Mouse (Mus musculus) forebrain, embryonic 14.5 days (tissue): ENCODE results near the gene Clpsl2. TPM values are rescaled to one million over a fixed set of nuclear protein-coding genes. Genes with fewer than 3 reads are reported as not detected.
"Not testable (repeated sequence)": the region's sequence is repeated elsewhere in the genome, so short reads cannot be mapped to it uniquely, and the experiment has no call there.

ENCODE experiments used
- ATAC-seq: fragments of 200-750 bp; cut with Nextera tagmentation; 2 replicates; pipeline ENCODE4 v1.8.0; 2017; ENCODE audit warnings: mild to moderate bottlenecking, moderate library complexity
- DNase-seq: peaks from one replicate; pipeline ENCODE4 v3.0.0-alpha.2; 2015; ENCODE audit warnings: low spot score
- H3K27ac ChIP-seq: fragments of 300-500 bp; sonication (generic); 2 replicates; pipeline ENCODE4 v1.5.1; 2014; ENCODE audit warnings: low read depth, mild to moderate bottlenecking, control low read depth, low read length, moderate library complexity
- H3K27me3 ChIP-seq: fragments of 300-500 bp; sonication (generic); replicated peaks from 2 replicates; pipeline ENCODE4 v1.6.1; 2014; ENCODE audit warnings: low read length, control low read depth, mixed read lengths; ENCODE audit not compliant: control insufficient read depth, insufficient read depth
- H3K36me3 ChIP-seq: fragments of 300-500 bp; sonication (generic); 2 replicates; pipeline ENCODE4 v1.6.1; 2014; ENCODE audit warnings: low read length, control low read depth; ENCODE audit not compliant: control insufficient read depth, insufficient read depth
- H3K4me1 ChIP-seq: fragments of 300-500 bp; sonication (generic); 2 replicates; pipeline ENCODE4 v1.6.1; 2014; ENCODE audit warnings: antibody characterized with exemption, low read length, control low read depth; ENCODE audit not compliant: control insufficient read depth, insufficient read depth
- H3K4me2 ChIP-seq: fragments of 300-500 bp; sonication (generic); 2 replicates; pipeline ENCODE4 v1.6.1; 2014; ENCODE audit warnings: mild to moderate bottlenecking, control low read depth, low read length
- H3K4me3 ChIP-seq: fragments of 300-500 bp; sonication (generic); 2 replicates; pipeline ENCODE4 v1.5.1; 2014; ENCODE audit warnings: low read depth, low read length, control low read depth
- H3K9ac ChIP-seq: fragments of 300-500 bp; sonication (generic); 2 replicates; pipeline ENCODE4 v1.6.1; 2014; ENCODE audit warnings: mild to moderate bottlenecking, low read length, control low read depth, moderate library complexity
- H3K9me3 ChIP-seq: fragments of 300-500 bp; sonication (generic); replicated peaks from 2 replicates; pipeline ENCODE4 v1.6.1; 2016; ENCODE audit warnings: low read length, control low read depth, mixed read lengths; ENCODE audit not compliant: control insufficient read depth
- WGBS: fragments of 180-500 bp; shearing (Covaris S2); extraction: QIAGEN DNeasy Blood & Tissue Kit; methylation state at CpG from one replicate; pipeline ENCODE4 v1.1.7; 2014; 5-methylcytosine and 5-hydroxymethylcytosine counted together
- polyA plus RNA-seq: library from polyadenylated mRNA; unstranded; fragments of >200 nt; fragmentation: Nextera tagmentation; extraction: Ambion mirVana; gene quantifications from 2 replicates; pipeline ENCODE4 v1.2.1, GENCODE M21; 2014

Clpsl2 gene
- polyA plus RNA-seq, 1 experiment from 2014 or later, result not detected

DNA sequence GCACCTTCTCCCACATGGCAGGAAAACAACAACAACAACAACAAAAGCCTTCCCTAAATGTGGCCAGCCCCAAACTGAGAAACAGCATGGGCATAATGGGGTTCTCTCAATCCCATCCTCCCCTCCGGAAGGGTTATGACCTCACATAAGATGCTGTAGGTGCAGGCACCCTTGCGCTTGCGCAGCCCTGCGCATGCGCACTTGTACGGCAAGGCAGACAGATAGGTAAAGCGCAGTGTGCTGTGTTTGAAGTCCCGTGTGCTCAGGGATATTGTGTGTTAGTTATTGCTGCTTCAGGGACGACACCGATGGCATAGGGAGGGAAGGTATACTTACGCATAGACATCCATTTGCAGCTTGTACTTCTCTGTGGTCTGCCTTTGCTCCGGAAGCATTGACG is 15.9 kb upstream of the Clpsl2 start:
- Histone ChIP-seq H3K4me1 (no peaks in the 10 kb centered on the region), H3K27me3 (0 out of 2 replicates have a peak, but pooled peaks cover 4% of the 10 kb centered on the region), H3K27ac (no peak overlapping the region), H3K36me3 (no peaks in the 10 kb centered on the region), H3K4me2 (no peak overlapping the region), H3K9me3 (no peaks in the 10 kb centered on the region), H3K4me3 (no peak overlapping the region), H3K9ac (no peak overlapping the region)
- ATAC-seq, result no peak
- WGBS, result 90% methylated on average over 13 of the region's 13 CpGs
- no peak for DNase-seq

DNA sequence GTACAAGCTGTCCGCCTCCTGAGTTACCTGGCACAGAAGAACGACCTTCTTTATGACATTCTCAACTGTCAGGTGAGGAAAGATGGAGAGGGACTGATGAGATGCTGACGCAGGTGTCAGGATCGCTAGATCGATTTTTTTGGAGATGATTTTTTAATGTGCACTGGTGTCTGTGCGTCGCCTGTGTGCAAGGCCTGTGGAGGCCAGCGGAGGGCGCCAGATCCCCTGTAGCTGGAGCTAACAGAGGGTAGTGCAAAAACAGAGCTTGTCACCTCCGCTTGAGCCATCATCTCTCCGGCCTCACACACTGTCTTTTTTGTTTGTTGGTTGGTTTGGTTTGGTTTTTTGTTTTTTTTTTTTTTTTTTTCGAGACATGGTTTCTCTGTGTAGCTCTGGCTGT is 11.3 kb upstream of the Clpsl2 start:
- H3K27ac ChIP-seq, result no peak overlapping the region
- H3K4me1 ChIP-seq, result no peaks in the 10 kb centered on the region
- no peaks in the 10 kb centered on the region for H3K27me3 ChIP-seq
- no peaks in the 10 kb centered on the region for H3K36me3 ChIP-seq
- 0 out of 2 replicates have a peak, but pooled peaks cover 7% of the 10 kb centered on the region for H3K9me3 ChIP-seq
- no peak overlapping the region for H3K4me2 ChIP-seq
- H3K4me3 ChIP-seq, result no peak overlapping the region
- no peak for ATAC-seq
- no peak for DNase-seq
- 50% methylated on average over 12 of the region's 12 CpGs for WGBS
- H3K9ac ChIP-seq, result no peak overlapping the region

DNA sequence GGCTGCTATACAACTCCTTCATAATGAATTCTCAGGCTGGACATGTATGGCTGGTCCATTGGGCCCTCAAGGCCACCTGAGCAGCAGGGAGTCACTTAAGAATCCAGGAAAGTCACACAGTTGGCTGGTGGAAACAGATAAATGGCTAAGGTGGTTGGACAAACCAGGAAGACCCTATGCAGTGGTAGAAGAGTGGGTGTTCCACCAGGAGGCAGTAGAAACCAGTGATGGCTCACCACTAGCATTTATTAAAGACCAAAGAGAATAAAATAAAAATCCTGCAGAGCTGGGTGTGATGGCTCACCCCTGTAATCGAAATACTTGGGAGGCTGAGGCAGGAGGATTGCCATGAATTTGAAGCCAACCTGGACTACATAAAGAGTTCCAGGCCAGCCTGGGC is 2.3 kb upstream of the Clpsl2 start:
- Histone ChIP-seq H3K9ac (no peak overlapping the region), H3K4me1 (no peaks in the 10 kb centered on the region), H3K9me3 (no peaks in the 10 kb centered on the region), H3K36me3 (no peaks in the 10 kb centered on the region), H3K4me3 (no peak overlapping the region), H3K4me2 (no peak overlapping the region), H3K27ac (no peak overlapping the region), H3K27me3 (no peaks in the 10 kb centered on the region)
- ATAC-seq (no peak), DNase-seq (no peak)
- WGBS, result 95% methylated on average over 1 of the region's 1 CpGs

DNA sequence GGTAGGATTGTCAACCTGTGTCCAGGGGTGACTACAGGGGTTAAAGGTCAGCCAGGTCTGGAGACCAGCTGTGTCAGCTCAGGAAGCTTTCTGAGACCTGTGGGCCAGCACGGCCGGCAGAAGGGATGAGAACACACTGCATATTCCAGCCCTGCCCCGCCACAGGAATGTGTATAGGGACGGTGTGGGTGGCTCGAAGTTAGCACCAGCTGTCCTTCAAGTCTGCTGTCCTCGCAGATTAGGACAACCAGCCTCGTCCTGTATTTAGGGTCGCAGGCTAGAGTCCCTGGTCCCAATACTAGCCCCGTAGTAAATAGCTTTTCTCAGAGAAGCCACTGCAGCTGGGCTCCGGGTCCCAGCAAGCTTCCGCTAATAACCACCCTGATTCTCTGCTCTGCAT is 661 bp upstream of the Clpsl2 start:
- Histone ChIP-seq H3K36me3 (no peaks in the 10 kb centered on the region), H3K27ac (no peak overlapping the region), H3K4me1 (no peaks in the 10 kb centered on the region), H3K27me3 (no peaks in the 10 kb centered on the region), H3K9me3 (no peaks in the 10 kb centered on the region), H3K4me2 (no peak overlapping the region), H3K9ac (no peak overlapping the region), H3K4me3 (no peak overlapping the region)
- no peak for DNase-seq
- 75% methylated on average over 11 of the region's 11 CpGs for WGBS
- ATAC-seq, result no peak

DNA sequence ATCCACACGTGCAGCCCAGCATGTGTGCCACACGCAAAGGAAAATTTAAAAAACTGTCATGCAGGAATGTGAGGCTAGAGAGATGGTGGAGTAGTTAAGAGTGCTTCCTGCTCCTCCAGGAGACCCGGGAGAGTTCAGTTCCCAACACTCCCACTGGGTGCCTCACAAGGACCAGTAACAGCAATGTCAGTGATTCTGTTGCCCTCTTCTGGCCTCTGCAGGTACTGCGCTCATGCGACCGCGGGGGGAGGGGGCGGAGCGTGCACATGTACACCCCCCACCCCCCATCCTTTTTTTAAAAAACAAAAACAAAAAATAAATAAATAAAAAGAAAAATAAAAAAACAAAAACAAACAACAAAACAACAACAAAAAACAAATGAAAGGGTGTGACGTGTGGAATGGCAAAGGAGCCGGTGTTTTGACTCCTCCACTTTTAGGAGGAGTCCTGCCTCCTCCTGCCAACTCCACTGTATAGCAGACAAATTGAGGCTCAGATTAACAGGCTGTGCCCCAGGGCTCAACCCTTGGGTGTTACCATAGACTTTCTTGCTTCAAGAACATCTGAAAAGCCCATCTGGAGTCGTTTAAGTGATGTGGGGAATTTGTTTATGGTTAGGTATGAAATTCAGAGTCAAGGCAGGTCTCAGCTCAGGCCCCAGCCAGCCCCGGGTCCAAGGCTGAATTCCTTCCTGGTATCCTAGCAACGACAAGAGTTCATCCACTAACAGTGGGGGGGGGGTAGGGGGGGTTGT is 4.0 kb downstream of the Clpsl2 start:
- DNase-seq, result peak; percentile 71
- H3K36me3 ChIP-seq, result no peaks in the 10 kb centered on the region
- no peaks in the 10 kb centered on the region; the same call in 1 of the 2 replicates for H3K4me1 ChIP-seq
- 4% methylated on average over 14 of the region's 14 CpGs for WGBS
- H3K27ac ChIP-seq, result no peak overlapping the region
- H3K27me3 ChIP-seq, result no peaks in the 10 kb centered on the region
- no peak overlapping the region for H3K9ac ChIP-seq
- no peak overlapping the region for H3K4me3 ChIP-seq
- ATAC-seq, result peak; percentile 50; the same call in 1 of the 2 replicates
- H3K4me2 ChIP-seq, result no peak overlapping the region
- H3K9me3 ChIP-seq, result no peaks in the 10 kb centered on the region

DNA sequence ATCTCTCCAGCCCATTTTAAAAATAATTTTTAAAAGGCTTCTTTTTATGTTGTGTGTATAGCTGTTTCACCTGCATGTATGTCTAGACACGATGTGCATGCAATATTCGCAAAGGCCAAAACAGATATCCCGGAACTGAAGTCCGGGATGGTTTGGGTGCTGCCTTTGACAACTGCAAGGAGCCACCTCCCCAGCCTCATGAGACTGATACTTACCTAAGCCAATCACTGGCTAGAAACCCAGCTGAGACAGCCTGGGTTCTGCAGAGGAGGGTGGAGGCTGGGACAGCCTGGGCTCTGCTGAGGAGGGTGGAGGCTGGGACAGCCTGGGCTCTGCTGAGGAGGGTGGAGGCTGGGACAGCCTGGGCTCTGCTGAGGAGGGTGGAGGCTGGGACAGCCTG is 4.8 kb downstream of the Clpsl2 start:
- not testable (repeated sequence) for H3K27ac ChIP-seq, H3K4me1 ChIP-seq, H3K4me2 ChIP-seq, ATAC-seq, H3K4me3 ChIP-seq, H3K9ac ChIP-seq, H3K36me3 ChIP-seq, DNase-seq, H3K27me3 ChIP-seq, H3K9me3 ChIP-seq
- 95% methylated on average over 4 of the region's 4 CpGs for whole genome bisulfite sequencing

DNA sequence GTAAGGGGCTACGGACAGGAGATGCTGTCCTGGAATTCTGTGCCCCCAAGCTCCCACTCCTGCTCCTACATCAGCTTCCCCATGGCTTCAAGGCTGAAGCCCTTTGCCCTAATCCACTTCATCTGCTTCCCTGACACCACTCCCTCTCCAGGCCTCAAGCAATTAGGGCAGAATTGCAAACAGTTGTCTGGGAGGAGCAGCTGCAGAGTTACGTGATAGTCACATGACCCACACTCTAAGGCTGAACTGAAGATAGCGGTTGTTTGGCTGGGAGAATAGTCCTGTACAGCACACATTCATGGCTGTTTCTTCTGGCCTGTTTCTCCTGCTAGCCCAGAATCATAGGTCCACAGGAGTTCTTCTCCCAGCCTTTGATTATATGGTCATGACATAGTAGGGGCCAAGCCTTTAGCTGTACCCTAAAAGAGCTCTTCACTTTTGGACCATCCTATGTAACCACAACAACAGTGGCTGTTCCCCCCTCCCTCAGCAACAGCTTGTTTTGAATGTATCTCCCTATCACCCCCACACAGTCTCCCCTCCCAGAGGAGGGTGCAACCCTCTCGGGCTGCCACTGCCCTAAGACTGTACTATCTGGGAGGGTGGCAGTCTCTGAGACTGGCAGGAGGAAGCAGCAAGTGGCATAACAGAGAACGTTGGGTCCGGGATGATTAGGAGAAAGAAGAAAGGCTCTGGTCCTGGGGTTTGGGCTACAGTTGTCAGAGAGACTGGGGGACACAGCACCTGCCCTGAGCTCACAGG is 7.6 kb downstream of the Clpsl2 start:
- Histone ChIP-seq H3K9ac (no peak overlapping the region), H3K4me1 (no peaks in the 10 kb centered on the region; the same call in 1 of the 2 replicates), H3K4me2 (no peak overlapping the region), H3K27me3 (no peaks in the 10 kb centered on the region), H3K36me3 (no peaks in the 10 kb centered on the region), H3K9me3 (no peaks in the 10 kb centered on the region), H3K27ac (no peak overlapping the region), H3K4me3 (no peak overlapping the region)
- 55% methylated on average over 6 of the region's 6 CpGs for WGBS
- ATAC-seq (peak; percentile 72), DNase-seq (peak; percentile 69)

DNA sequence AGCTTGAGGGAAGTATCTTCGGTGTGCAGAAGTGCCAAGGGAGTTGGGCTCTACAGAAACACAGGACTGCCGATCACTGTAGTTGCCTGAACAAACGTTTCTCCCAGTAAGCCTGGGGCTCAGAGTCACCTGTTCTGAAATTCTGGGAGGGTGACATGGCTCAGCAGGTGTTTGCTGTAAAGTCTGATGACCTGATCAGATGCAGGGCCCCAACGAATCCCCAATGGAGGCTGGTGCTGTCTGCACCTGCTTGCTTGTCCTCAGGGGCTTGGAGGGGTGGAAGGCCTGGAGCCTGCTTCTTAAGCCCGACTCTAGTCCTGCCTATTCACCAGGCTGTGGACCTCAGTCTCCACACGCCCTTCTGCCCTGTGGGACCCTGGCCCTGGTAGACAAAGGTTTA is 8.6 kb downstream of the Clpsl2 start:
- Histone ChIP-seq H3K27ac (no peak overlapping the region), H3K27me3 (no peaks in the 10 kb centered on the region), H3K4me3 (no peak overlapping the region), H3K36me3 (no peaks in the 10 kb centered on the region), H3K4me1 (no peaks in the 10 kb centered on the region; the same call in 1 of the 2 replicates), H3K4me2 (no peak overlapping the region), H3K9me3 (no peaks in the 10 kb centered on the region), H3K9ac (no peak overlapping the region)
- DNase-seq, result no peak
- ATAC-seq, result no peak
- 77% methylated on average over 6 of the region's 6 CpGs for WGBS

DNA sequence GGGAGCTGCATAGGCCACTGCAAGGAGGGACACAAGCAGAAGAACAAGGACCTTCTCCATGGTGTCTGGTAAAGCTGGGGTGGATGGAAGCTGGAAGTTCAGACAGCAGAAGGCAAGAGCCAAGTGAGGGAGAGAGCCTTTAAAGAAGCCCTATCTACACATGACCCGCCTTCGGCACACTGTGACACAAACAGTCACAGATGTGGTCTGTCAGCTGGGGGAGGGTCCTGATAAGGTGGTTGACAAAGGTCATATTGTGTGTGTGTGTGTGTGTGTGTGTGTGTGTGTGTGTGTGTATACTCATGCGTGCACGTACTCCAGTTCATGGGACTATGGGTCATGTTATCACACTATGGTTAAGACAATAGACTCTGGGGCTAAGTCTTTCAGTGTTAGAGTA is 11.4 kb downstream of the Clpsl2 start, which contains the start of gene Clps:
Gene Clps, minus strand, starts transcription at position 169 of the 400 bp plus-strand sequence.
- 96% methylated on average over 4 of the region's 4 CpGs for WGBS
- no peak within 1 kb of the TSS for H3K27ac ChIP-seq
- no peak for DNase-seq
- H3K36me3 ChIP-seq, result no peaks in the 10 kb centered on the region
- no peak within 1 kb of the TSS for H3K4me2 ChIP-seq
- H3K4me3 ChIP-seq, result no peak within 1 kb of the TSS
- no peaks in the 10 kb centered on the region for H3K9me3 ChIP-seq
- no peaks in the 10 kb centered on the region for H3K27me3 ChIP-seq
- no peak for ATAC-seq
- no peaks in the 10 kb centered on the region; the same call in 1 of the 2 replicates for H3K4me1 ChIP-seq
- H3K9ac ChIP-seq, result no peak within 1 kb of the TSS
